Mouse (Mus musculus) monocyte, adult 5-6 weeks (primary cell): ENCODE measurements around the gene Clpsl2. TPM values are rescaled to one million over a fixed set of nuclear protein-coding genes. Genes with fewer than 3 reads are reported as not detected.

Experiments
- ATAC-seq: fragments of 153-309, 156-312 bp; replicated peaks from 2 replicates; pipeline ENCODE4 v1.8.0; 2017; ENCODE audit warnings: mild to moderate bottlenecking; ENCODE audit not compliant: low TSS enrichment, insufficient number of reproducible peaks, severe bottlenecking, poor library complexity, low FRiP score
- total RNA-seq: library from RNA; stranded (forward); fragments of 200-1000, 200-491, 200-594 nt; gene quantifications from 3 replicates; pipeline ENCODE4 v1.2.3, GENCODE M21; 2017

The Clpsl2 gene
- total RNA-seq, 1 experiment from 2014 or later: not detected

DNA sequence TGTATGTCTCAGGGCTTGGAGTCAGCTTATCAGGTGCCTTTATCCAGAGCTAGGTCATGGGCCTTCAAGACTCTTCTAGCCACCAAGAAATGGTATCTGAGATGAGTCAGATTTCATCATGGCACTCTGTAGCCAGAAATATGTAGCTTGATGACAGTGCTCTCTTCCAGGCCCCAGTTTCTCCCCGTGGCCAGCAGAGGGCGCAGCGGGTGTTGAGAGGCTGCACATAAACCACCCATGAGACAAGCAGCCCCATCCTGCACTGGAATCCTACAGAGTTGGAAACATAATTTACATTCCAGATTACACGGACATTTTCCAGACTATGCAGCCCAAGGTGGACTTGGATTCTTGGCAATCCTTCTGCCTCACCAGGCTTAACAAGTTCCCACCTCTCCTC lies 43.8 kb downstream of the Clpsl2 start:
- ATAC-seq: 0 out of 2 replicates have a peak, but pooled peaks have one; percentile 61

DNA sequence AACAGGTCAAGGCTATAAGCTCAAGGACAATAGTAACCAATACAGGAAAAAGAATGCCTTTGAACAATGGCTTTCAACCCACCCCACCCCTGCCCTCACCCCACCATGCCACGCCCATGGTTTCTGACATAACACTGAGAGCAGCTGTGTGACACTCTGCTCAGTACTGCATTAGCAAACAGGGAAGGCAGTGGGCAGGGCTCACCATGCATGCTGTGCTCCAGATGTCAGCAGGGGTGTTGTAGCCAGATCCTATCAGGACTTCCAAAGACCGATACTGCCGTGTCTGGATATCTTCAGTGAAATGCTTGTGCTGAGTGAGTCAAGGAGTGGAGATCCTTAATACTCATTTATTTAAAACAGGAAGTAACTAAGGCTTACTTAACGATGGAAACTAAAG lies 44.8 kb downstream of the Clpsl2 start:
- no peak for ATAC-seq

DNA sequence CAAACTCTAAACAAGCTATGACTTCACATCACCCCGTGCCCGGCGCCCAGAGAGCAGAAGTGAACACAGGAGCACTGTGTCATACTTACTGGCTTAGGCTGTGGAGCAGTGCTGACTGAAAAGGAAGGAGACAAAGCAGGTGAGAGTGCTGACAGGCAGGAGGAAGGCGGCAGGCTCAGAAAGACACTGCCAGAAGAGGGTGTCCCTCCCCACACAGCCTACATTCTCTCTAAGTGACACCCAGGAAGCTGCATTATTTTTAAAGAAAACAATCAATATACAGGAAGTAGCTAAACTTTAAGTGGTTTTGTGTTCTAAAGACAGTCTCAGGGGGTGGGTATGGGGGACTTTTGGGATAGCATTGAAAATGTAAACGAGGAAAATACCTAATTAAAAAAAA lies 51.6 kb downstream of the Clpsl2 start:
- no peak for ATAC-seq

DNA sequence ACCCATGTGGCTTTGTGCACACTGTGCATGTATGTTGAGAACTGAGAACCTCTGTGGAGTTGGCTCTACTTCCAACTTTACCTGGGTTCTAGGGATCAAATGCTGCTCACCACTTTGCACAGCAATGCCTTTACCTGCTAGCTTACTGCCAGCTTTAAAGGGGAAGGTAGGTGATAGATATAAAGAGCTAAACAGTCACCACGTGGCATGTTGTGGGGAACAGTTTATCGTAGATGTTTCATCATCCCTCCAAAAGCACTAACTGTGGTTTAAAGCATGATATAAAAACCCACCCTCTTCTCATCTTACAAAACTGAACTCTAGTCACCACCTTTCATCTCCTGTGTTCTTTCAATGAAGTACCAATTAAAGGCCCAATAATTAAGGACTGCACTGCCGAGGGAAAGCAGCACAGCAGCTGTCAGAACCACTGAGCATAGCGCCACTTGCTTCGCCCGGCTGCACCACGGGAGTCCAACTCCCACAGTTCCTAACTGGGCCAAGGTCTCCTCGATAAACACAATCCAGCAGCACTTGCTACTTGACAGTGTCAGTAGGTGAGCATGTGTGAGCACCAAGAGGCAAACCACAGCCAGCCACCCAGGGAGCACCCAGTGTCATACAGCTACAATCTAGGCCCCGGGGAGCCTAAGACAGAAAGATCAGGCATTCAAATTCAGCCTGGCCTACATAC lies 52.5 kb downstream of the Clpsl2 start:
- ATAC-seq: no peak

Other genes starting within 250 kb of the Clpsl2 start
- gene Fance, start 235.9 kb upstream of the Clpsl2 start, total RNA-seq: 8.8 to 18.2 TPM (median 13.0 TPM) in 3 replicates
- 363 to 372 TPM (median 364 TPM) in 3 replicates for gene Rpl10a, start 220.9 kb upstream of the Clpsl2 start, total RNA-seq
- gene Tead3, start 198.6 kb upstream of the Clpsl2 start, total RNA-seq: not detected in 3 replicates
- not detected in 3 replicates for gene Tulp1, start 184.2 kb upstream of the Clpsl2 start, total RNA-seq
- gene Fkbp5, start 31.9 kb upstream of the Clpsl2 start, total RNA-seq: 9.1 to 23.2 TPM (median 11.9 TPM) in 3 replicates
- 2.2 TPM in 1 of 3 replicates, not detected in the others for gene Armc12, start 18.6 kb upstream of the Clpsl2 start, total RNA-seq
- not detected in 3 replicates for gene Clps, start 11.4 kb downstream of the Clpsl2 start, total RNA-seq
- gene Lhfpl5, start 26.2 kb downstream of the Clpsl2 start, total RNA-seq: not detected in 3 replicates
- 82.1 to 102 TPM (median 82.6 TPM) in 3 replicates for gene Srpk1, start 73.3 kb downstream of the Clpsl2 start, total RNA-seq
- gene Slc26a8, start 140.8 kb downstream of the Clpsl2 start, total RNA-seq: 0.97 to 1.5 TPM in 2 of 3 replicates, not detected in the other
- gene Mapk14, start 141.9 kb downstream of the Clpsl2 start, total RNA-seq: 157 to 202 TPM (median 181 TPM) in 3 replicates
- gene AC170998.1, start 176.7 kb downstream of the Clpsl2 start, total RNA-seq: 10.1 to 17.4 TPM in 2 of 3 replicates, not detected in the other
- 1.5 to 2.3 TPM (median 1.8 TPM) in 3 replicates for gene Mapk13, start 219.9 kb downstream of the Clpsl2 start, total RNA-seq